Mouse (Mus musculus) liver, embryonic 14.5 days (tissue): ENCODE results near the gene Gjb2. TPM values are rescaled to one million over a fixed set of nuclear protein-coding genes. Genes with fewer than 3 reads are reported as not detected.

ENCODE experiments used
- ATAC-seq: fragments of 200-750 bp; cut with Nextera tagmentation; 2 replicates; pipeline ENCODE4 v1.8.0; 2017; ENCODE audit warnings: moderate number of reproducible peaks, mild to moderate bottlenecking, moderate library complexity; ENCODE audit not compliant: insufficient read depth
- DNase-seq, 3 experiments: peaks; one replicate each; pipeline ENCODE4 v3.0.0-alpha.2; 2012 to 2013; ENCODE audit warnings: low read depth in 3 of 3, low spot score in 3 of 3
- H3K27ac ChIP-seq: fragments of 300-500 bp; sonication (generic); 2 replicates; pipeline ENCODE4 v1.5.1; 2014; ENCODE audit warnings: moderate library complexity, mild to moderate bottlenecking, control low read depth, inconsistent platforms
- H3K27me3 ChIP-seq: fragments of 300-500 bp; sonication (generic); 2 replicates; pipeline ENCODE4 v1.6.1; 2014; ENCODE audit warnings: mild to moderate bottlenecking, low read length, moderate library complexity; ENCODE audit not compliant: control insufficient read depth, insufficient read depth
- H3K36me3 ChIP-seq: fragments of 300-500 bp; sonication (generic); replicated peaks from 2 replicates; pipeline ENCODE4 v1.6.1; 2014; ENCODE audit warnings: low read depth; ENCODE audit not compliant: control insufficient read depth, insufficient read depth
- H3K4me1 ChIP-seq, 2 experiments: fragments of 200-500 bp in 1 of 2; fragments of 300-500 bp in 1 of 2; sonication (generic) in 1 of 2; replicated peaks; 2 replicates each; pipeline ENCODE4 v1.6.1; 2012 to 2014; ENCODE audit warnings: antibody characterized with exemption in 1 of 2, inconsistent platforms in 1 of 2, low read length in 1 of 2; ENCODE audit not compliant: control insufficient read depth in 2 of 2, insufficient read depth in 2 of 2
- H3K4me2 ChIP-seq: fragments of 300-500 bp; sonication (generic); 2 replicates; pipeline ENCODE4 v1.6.1; 2014; ENCODE audit warnings: low read depth, mild to moderate bottlenecking, control low read depth, moderate library complexity
- H3K4me3 ChIP-seq, 2 experiments: fragments of 200-500 bp in 1 of 2; fragments of 300-500 bp in 1 of 2; sonication (generic) in 1 of 2; 2 replicates each; pipeline ENCODE4 v1.5.1; 2012 to 2014; ENCODE audit warnings: low read depth in 2 of 2, low read length in 2 of 2, mild to moderate bottlenecking in 2 of 2, control low read depth in 1 of 2, inconsistent platforms in 1 of 2, moderate library complexity in 1 of 2; ENCODE audit not compliant: insufficient read depth in 1 of 2
- H3K9ac ChIP-seq: fragments of 300-500 bp; sonication (generic); replicated peaks from 2 replicates; pipeline ENCODE4 v1.6.1; 2014; ENCODE audit warnings: mild to moderate bottlenecking, control low read depth, moderate library complexity
- H3K9me3 ChIP-seq: fragments of 300-500 bp; sonication (generic); 2 replicates; pipeline ENCODE4 v1.6.1; 2016; ENCODE audit warnings: low read length, mixed read lengths; ENCODE audit not compliant: control insufficient read depth
- CTCF ChIP-seq: IDR thresholded peaks from 2 replicates; pipeline ENCODE4 v1.5.1; 2016; ENCODE audit warnings: antibody characterized with exemption, low read depth, control low read depth
- EP300 ChIP-seq: IDR thresholded peaks from 2 replicates; pipeline ENCODE4 v1.6.1; 2016; ENCODE audit warnings: antibody characterized with exemption, low read depth
- WGBS: fragments of 180-500 bp; shearing (Covaris S2); extraction: QIAGEN DNeasy Blood & Tissue Kit; methylation state at CpG from one replicate; pipeline ENCODE4 v1.1.7; 2014; ENCODE audit not compliant: insufficient replicate concordance; 5-methylcytosine and 5-hydroxymethylcytosine counted together
- polyA plus RNA-seq, 2 experiments: library from polyadenylated mRNA; depleted of rRNA in 1 of 2; stranded (reverse) in 1 of 2; unstranded in 1 of 2; fragments of >200 nt; fragmentation: Nextera tagmentation in 1 of 2; extraction: Ambion mirVana in 1 of 2; gene quantifications; 2 replicates each; pipeline versions ENCODE4 v1.2.1 to v1.2.3; 2012 to 2014

Gjb2 gene
- polyA plus RNA-seq, 2 experiments: 4.9 to 11.2 TPM

- 38% methylated on average over 11 of the region's 11 CpGs for WGBS
These were observed 1.2 kb upstream of the Gjb2 start for GRCm38 (mm10) chr14:57105721-57106120.

GRCm38 (mm10) chr14:57105111-57105510, 609 bp upstream of the Gjb2 start:
- peak overlapping the region in 1 of 2 experiments; percentile 59; a peak in 1 of 4 replicates for H3K4me3 ChIP-seq
- ATAC-seq (0 out of 2 replicates have a peak, but pooled peaks have one; percentile 12), DNase-seq (no peak)
- H3K36me3 ChIP-seq: no peaks in the 10 kb centered on the region
- H3K27ac ChIP-seq: no peak overlapping the region
- peak overlapping the region; percentile 65 for H3K4me2 ChIP-seq
- peaks cover 0 to 2% of the 10 kb centered on the region in 2 experiments; a peak in 1 of 4 replicates for H3K4me1 ChIP-seq
- 10% methylated on average over 14 of the region's 14 CpGs for WGBS
- peaks cover 39% of the 10 kb centered on the region for H3K27me3 ChIP-seq
- H3K9ac ChIP-seq: no peak overlapping the region
- no peaks in the 10 kb centered on the region for H3K9me3 ChIP-seq
- TF ChIP-seq EP300 (no peak), CTCF (no peak)

More at GRCm38 (mm10) chr14:57105721-57106120, 1.2 kb upstream of the Gjb2 start:
- no peak overlapping the region for H3K4me3 ChIP-seq
- no peak overlapping the region for H3K4me2 ChIP-seq
- no peaks in the 10 kb centered on the region for H3K36me3 ChIP-seq
- ATAC-seq: no peak
- H3K27ac ChIP-seq: no peak overlapping the region
- peaks cover 0 to 2% of the 10 kb centered on the region in 2 experiments; a peak in 1 of 4 replicates for H3K4me1 ChIP-seq
- DNase-seq: no peak
- H3K27me3 ChIP-seq: peaks cover 39% of the 10 kb centered on the region
- TF ChIP-seq CTCF: no peak
- TF ChIP-seq EP300: no peak
- H3K9me3 ChIP-seq: no peaks in the 10 kb centered on the region
- no peak overlapping the region for H3K9ac ChIP-seq

GRCm38 (mm10) chr14:57103711-57104105, 794 bp downstream of the Gjb2 start:
- Histone ChIP-seq H3K27ac (no peak overlapping the region), H3K4me3 (peak overlapping the region; percentile 39 to 59), H3K4me1 (peaks cover 0 to 2% of the 10 kb centered on the region in 2 experiments; a peak in 1 of 4 replicates), H3K27me3 (peaks cover 39% of the 10 kb centered on the region), H3K9me3 (no peaks in the 10 kb centered on the region), H3K9ac (peak overlapping the region; percentile 54), H3K4me2 (peak overlapping the region; percentile 65), H3K36me3 (no peaks in the 10 kb centered on the region)
- WGBS: 5% methylated on average over 22 of the region's 22 CpGs
- no peak for ATAC-seq
- DNase-seq: no peak
- no peak for TF ChIP-seq CTCF
- TF ChIP-seq EP300: no peak

- H3K36me3 ChIP-seq: no peaks in the 10 kb centered on the region
- H3K27ac ChIP-seq: no peak overlapping the region
- no peak for DNase-seq
- H3K4me1 ChIP-seq: peaks cover 0 to 2% of the 10 kb centered on the region in 2 experiments; a peak in 1 of 4 replicates
- no peak overlapping the region for H3K9ac ChIP-seq
- 55% methylated on average over 6 of the region's 6 CpGs for WGBS
- no peak for TF ChIP-seq CTCF
- no peak for TF ChIP-seq EP300
- no peak for ATAC-seq
- no peaks in the 10 kb centered on the region for H3K9me3 ChIP-seq
- H3K27me3 ChIP-seq: peaks cover 39% of the 10 kb centered on the region
- peak overlapping the region; percentile 65 for H3K4me2 ChIP-seq
- 0 out of 4 replicates have a peak overlapping the region, but pooled peaks of 1 of the 2 experiments have one; percentile 39 for H3K4me3 ChIP-seq
These were observed 1.4 kb downstream of the Gjb2 start for GRCm38 (mm10) chr14:57103121-57103520.

- Histone ChIP-seq H3K9ac (no peak overlapping the region), H3K4me3 (no peak overlapping the region), H3K36me3 (no peaks in the 10 kb centered on the region), H3K27me3 (peaks cover 33% of the 10 kb centered on the region), H3K9me3 (no peaks in the 10 kb centered on the region), H3K27ac (no peak overlapping the region), H3K4me1 (peaks cover 0 to 2% of the 10 kb centered on the region in 2 experiments; a peak in 2 of 4 replicates), H3K4me2 (no peak overlapping the region; the same call in 1 of the 2 replicates)
- no peak for TF ChIP-seq CTCF
- no peak for TF ChIP-seq EP300
- WGBS: 53% methylated on average over 7 of the region's 7 CpGs
- no peak for ATAC-seq
- no peak for DNase-seq
These were observed 2.9 kb downstream of the Gjb2 start for GRCm38 (mm10) chr14:57101623-57102022.
